Mouse (Mus musculus) liver, embryonic 12.5 days (tissue): ENCODE measurements around the gene H6pd. TPM values are rescaled to one million over a fixed set of nuclear protein-coding genes. Genes with fewer than 3 reads are reported as not detected.

Experiments
- ATAC-seq: fragments of 200-750 bp; cut with Nextera tagmentation; 2 replicates; pipeline ENCODE4 v1.8.0; 2017; ENCODE audit warnings: moderate number of reproducible peaks, mild to moderate bottlenecking, moderate library complexity
- H3K27ac ChIP-seq: fragments of 300-500 bp; sonication (generic); 2 replicates; pipeline ENCODE4 v1.5.1; 2016; ENCODE audit warnings: mild to moderate bottlenecking
- H3K27me3 ChIP-seq: fragments of 300-500 bp; sonication (generic); replicated peaks from 2 replicates; pipeline ENCODE4 v1.6.1; 2016; ENCODE audit warnings: mild to moderate bottlenecking, moderate library complexity
- H3K36me3 ChIP-seq: fragments of 300-500 bp; sonication (generic); 2 replicates; pipeline ENCODE4 v1.6.1; 2016; ENCODE audit warnings: mild to moderate bottlenecking, moderate library complexity
- H3K4me1 ChIP-seq: fragments of 300-500 bp; sonication (generic); 2 replicates; pipeline ENCODE4 v1.6.1; 2016
- H3K4me2 ChIP-seq: fragments of 300-500 bp; sonication (generic); 2 replicates; pipeline ENCODE4 v1.6.1; 2016; ENCODE audit warnings: mild to moderate bottlenecking, moderate library complexity
- H3K4me3 ChIP-seq: fragments of 300-500 bp; sonication (generic); 2 replicates; pipeline ENCODE4 v1.5.1; 2016; ENCODE audit warnings: mild to moderate bottlenecking, moderate library complexity
- H3K9ac ChIP-seq: fragments of 300-500 bp; sonication (generic); 2 replicates; pipeline ENCODE4 v1.6.1; 2016; ENCODE audit warnings: mild to moderate bottlenecking, moderate library complexity
- H3K9me3 ChIP-seq: fragments of 300-500 bp; sonication (generic); replicated peaks from 2 replicates; pipeline ENCODE4 v1.6.1; 2016; ENCODE audit warnings: mild to moderate bottlenecking, moderate library complexity
- WGBS: fragments of 180-500 bp; shearing (Covaris S2); methylation state at CpG from one replicate; pipeline ENCODE4 v1.1.7; 2016; ENCODE audit not compliant: insufficient replicate concordance; 5-methylcytosine and 5-hydroxymethylcytosine counted together
- polyA plus RNA-seq: library from polyadenylated mRNA; unstranded; fragments of >200 nt; fragmentation: Nextera tagmentation; extraction: Ambion mirVana; gene quantifications from 2 replicates; pipeline ENCODE4 v1.2.1, GENCODE M21; 2016

H6pd gene
- polyA plus RNA-seq, 1 experiment from 2014 or later, result 9.0 TPM

DNA sequence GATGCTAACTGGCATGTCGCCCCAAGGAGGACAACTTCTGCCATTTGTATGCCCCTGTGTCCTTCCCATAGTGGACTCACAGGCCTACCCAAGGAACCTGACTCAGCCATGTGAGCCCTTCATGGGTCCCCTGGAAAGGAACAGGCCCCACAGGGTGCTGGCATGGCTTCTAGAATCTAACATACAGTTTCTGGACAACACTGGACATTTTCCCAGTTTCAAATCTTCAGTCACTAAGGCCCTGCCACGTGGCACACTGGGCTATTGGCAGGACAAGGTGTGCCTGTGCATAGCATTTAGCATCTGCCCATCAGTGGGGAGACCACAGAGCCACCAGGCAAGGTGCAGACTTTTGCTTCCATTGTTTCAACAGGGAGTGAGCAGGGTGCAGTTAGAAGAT is 30.0 kb downstream of the H6pd start:
- no peak for ATAC-seq
- WGBS, result 82% methylated on average over 2 of the region's 2 CpGs
- peaks cover 31% of the 10 kb centered on the region for H3K36me3 ChIP-seq

DNA sequence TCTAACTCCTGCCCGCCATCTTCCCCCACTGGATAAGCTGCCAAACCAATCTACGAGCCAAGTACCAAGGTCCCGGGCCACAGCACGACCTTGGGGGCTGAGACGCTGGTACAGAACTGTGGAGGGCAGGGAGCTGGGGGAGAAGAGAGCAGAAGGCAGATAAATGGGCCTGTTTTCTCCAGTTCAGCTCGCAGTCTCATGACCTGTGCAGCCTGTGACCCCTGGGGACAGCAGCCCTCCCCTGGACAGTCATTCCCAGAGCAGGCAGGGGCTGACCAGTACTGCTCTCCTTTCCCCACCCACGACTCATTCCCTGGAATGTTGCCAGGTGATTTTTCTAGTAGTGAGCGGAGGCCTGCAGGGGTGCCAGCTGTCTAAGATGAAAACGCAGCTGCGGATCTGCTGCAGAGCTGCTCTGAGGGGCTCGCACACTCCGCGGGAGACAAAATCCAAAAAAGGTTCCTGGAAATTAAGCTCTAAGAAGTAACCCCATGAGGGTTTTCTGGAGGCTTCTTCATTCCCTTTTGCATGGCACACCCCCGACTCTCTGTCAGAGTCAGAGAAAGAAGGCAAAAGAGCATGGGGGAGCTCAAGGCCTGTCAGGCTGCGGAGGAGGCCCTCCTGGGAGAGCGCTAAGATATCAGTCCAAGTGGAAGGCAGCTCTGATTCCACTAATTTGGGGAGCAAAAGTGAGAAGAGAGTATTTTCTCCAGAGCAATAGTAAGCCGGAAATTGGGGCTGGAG is 30.9 kb downstream of the H6pd start:
- Histone ChIP-seq H3K4me3 (no peak overlapping the region), H3K27ac (0 out of 2 replicates have a peak overlapping the region, but pooled peaks have one; percentile 5), H3K9me3 (no peaks in the 10 kb centered on the region), H3K36me3 (peaks cover 23% of the 10 kb centered on the region), H3K9ac (no peak overlapping the region), H3K4me2 (no peak overlapping the region), H3K27me3 (0 out of 2 replicates have a peak, but pooled peaks cover 12% of the 10 kb centered on the region), H3K4me1 (peaks cover 3% of the 10 kb centered on the region)
- WGBS, result 66% methylated on average over 17 of the region's 17 CpGs
- ATAC-seq, result no peak

More for the DNA sequence above, 30.0 kb downstream of the H6pd start:
- peaks cover 3% of the 10 kb centered on the region for H3K4me1 ChIP-seq
- H3K9me3 ChIP-seq, result no peaks in the 10 kb centered on the region
- no peak overlapping the region for H3K9ac ChIP-seq
- H3K27me3 ChIP-seq, result 0 out of 2 replicates have a peak, but pooled peaks cover 10% of the 10 kb centered on the region
- H3K27ac ChIP-seq, result no peak overlapping the region
- H3K4me2 ChIP-seq, result no peak overlapping the region
- H3K4me3 ChIP-seq, result no peak overlapping the region

DNA sequence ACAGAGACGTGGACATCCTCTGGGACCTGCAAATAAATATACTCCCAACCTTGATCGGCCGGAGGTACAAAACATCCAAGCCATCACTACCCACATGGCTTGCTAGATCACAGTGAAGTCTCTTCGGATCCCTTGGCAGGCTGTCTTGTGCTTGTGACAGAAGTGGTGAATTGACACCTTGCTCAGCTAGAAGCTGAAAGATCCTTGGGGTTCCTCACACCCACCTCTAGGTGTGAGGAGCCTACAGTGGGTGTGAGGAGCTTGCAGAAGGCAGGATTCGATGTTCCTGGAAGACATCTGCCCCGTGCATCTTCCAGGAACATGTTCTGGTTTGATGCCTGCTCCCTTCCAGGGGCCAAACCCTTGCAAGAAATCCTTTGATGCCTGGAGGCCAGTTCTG is 31.6 kb downstream of the H6pd start:
- Histone ChIP-seq H3K4me2 (no peak overlapping the region), H3K27me3 (0 out of 2 replicates have a peak, but pooled peaks cover 14% of the 10 kb centered on the region), H3K4me3 (no peak overlapping the region), H3K9me3 (no peaks in the 10 kb centered on the region), H3K4me1 (peaks cover 3% of the 10 kb centered on the region), H3K9ac (no peak overlapping the region), H3K27ac (no peak overlapping the region), H3K36me3 (peaks cover 18% of the 10 kb centered on the region)
- WGBS, result 45% methylated on average over 6 of the region's 6 CpGs
- no peak for ATAC-seq

DNA sequence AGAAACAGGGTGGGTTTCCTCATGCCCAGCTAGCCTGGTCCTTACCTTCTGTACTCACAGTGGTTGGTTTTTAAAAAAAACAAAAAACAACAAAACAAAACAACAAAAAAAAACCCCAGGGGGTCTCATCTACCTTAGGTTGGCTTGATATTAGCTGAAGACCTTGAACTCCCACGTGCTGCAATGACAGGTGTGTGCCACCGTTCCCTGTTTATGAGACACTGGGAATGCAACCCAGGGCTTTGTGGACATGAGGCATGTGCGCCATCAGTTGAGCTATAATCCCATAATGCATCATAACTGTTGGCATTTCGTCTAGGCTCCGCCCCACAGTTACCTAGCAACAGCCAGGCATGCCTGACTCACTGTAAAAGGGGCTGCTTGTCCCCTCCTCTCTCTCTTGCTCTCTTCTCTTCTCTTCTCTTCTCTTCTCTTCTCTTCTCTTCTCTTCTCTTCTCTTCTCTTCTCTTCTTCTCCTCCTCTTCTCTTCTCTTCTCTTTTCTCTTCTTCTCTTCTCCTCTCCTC is 33.0 kb downstream of the H6pd start:
- H3K9ac ChIP-seq, result no peak overlapping the region
- H3K4me1 ChIP-seq, result peaks cover 3% of the 10 kb centered on the region
- no peak for ATAC-seq
- H3K4me2 ChIP-seq, result no peak overlapping the region
- H3K9me3 ChIP-seq, result no peaks in the 10 kb centered on the region
- 0 out of 2 replicates have a peak, but pooled peaks cover 14% of the 10 kb centered on the region for H3K27me3 ChIP-seq
- no peak overlapping the region for H3K27ac ChIP-seq
- WGBS, result 70% methylated on average over 5 of the region's 5 CpGs
- H3K4me3 ChIP-seq, result no peak overlapping the region
- H3K36me3 ChIP-seq, result peaks cover 4% of the 10 kb centered on the region

DNA sequence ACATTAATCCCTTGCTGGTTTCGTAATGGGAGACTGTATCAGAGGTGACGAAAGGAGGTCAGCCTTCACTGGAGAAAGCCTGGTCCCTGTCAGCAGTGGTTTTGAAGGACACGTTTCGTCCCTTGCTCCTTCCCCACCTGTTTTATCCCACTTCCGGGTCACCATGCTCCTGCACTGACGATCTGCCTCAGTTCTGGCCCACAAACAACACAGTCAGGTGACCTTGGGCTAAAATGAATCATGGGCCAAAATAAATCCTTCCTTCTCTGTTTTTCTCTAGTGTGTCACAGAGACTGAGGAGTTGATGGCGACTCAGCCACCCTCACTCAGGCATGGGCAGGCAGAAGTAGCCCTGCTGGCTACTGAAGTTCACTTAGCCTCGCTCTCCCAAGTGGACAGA is 33.5 kb downstream of the H6pd start:
- no peak overlapping the region for H3K27ac ChIP-seq
- no peaks in the 10 kb centered on the region for H3K36me3 ChIP-seq
- H3K4me2 ChIP-seq, result no peak overlapping the region
- H3K9me3 ChIP-seq, result no peaks in the 10 kb centered on the region
- peaks cover 17% of the 10 kb centered on the region; the same call in 1 of the 2 replicates for H3K27me3 ChIP-seq
- H3K4me1 ChIP-seq, result peaks cover 3% of the 10 kb centered on the region
- no peak for ATAC-seq
- H3K4me3 ChIP-seq, result no peak overlapping the region
- no peak overlapping the region for H3K9ac ChIP-seq
- 49% methylated on average over 8 of the region's 8 CpGs for WGBS

DNA sequence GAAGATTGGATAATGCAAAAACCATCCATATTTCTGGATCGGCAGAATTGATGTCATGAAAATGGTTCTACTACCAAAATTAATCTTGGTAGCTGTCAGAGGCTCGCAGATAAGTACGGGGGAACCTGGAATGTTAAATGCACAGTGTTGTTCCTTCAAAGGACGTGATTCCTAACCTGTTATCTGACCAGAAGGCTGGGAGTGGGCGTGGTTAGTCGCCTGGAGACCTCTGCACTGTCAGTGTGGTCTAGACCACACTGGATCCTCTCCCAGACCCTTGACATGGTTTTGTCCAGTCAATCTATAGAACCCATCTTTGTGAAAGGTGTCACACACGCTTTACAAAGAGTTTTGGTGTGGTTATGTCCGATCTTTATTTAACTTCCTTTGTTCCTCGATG is 37.4 kb downstream of the H6pd start:
- Histone ChIP-seq H3K4me3 (no peak overlapping the region), H3K9me3 (no peaks in the 10 kb centered on the region), H3K4me1 (0 out of 2 replicates have a peak, but pooled peaks cover 3% of the 10 kb centered on the region), H3K27me3 (peaks cover 28% of the 10 kb centered on the region), H3K9ac (no peak overlapping the region), H3K4me2 (no peak overlapping the region), H3K36me3 (no peaks in the 10 kb centered on the region), H3K27ac (no peak overlapping the region)
- no peak for ATAC-seq
- 48% methylated on average over 9 of the region's 9 CpGs for WGBS

DNA sequence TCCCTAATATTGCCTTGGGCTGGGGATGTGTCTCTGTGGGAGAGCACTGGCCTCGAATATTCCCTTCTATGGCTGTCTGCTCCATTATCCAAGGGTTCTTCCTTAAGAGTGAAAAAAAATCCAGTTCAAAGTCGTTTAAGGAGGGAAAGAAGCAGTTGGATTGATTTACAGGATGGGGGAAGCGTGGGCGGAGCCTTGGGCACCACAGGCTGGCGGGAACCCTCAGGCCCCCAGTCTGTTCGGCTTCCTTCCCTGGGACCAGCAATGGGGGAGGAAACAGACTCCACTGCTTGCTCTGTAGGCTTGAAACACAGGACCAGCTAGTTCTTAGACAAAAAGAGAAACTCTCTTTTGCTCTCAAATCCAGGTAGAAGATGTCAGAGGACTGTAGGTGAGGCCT is 40.3 kb downstream of the H6pd start:
- Histone ChIP-seq H3K4me3 (no peak overlapping the region), H3K4me1 (0 out of 2 replicates have a peak, but pooled peaks cover 3% of the 10 kb centered on the region), H3K9ac (no peak overlapping the region), H3K36me3 (no peaks in the 10 kb centered on the region), H3K27me3 (peaks cover 44% of the 10 kb centered on the region), H3K4me2 (no peak overlapping the region), H3K9me3 (no peaks in the 10 kb centered on the region), H3K27ac (no peak overlapping the region)
- 22% methylated on average over 6 of the region's 6 CpGs for WGBS
- no peak for ATAC-seq

DNA sequence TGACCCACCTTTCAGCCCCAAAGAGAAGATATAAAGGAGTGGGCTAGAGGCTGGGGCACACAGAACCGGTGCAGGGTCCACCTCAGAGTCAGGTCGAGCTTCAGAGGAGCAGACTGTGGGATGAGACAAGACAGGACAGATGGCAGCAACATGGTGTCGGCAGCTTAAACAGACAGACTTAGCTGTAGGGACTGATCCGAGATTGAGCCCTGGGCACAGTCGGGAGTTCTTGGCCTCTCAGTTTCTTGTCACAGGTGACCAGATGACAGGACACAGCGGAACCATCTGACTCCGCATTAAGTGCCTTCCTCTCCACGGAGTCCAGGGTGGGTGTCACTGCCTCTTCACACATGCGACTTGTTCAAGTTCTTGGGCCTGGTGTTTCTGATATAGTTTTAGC is 41.9 kb downstream of the H6pd start:
- Histone ChIP-seq H3K27me3 (peaks cover 45% of the 10 kb centered on the region), H3K4me3 (no peak overlapping the region), H3K4me1 (0 out of 2 replicates have a peak, but pooled peaks cover 3% of the 10 kb centered on the region), H3K9me3 (no peaks in the 10 kb centered on the region), H3K9ac (no peak overlapping the region), H3K27ac (no peak overlapping the region), H3K4me2 (no peak overlapping the region), H3K36me3 (no peaks in the 10 kb centered on the region)
- WGBS, result 70% methylated on average over 9 of the region's 9 CpGs
- ATAC-seq, result no peak

DNA sequence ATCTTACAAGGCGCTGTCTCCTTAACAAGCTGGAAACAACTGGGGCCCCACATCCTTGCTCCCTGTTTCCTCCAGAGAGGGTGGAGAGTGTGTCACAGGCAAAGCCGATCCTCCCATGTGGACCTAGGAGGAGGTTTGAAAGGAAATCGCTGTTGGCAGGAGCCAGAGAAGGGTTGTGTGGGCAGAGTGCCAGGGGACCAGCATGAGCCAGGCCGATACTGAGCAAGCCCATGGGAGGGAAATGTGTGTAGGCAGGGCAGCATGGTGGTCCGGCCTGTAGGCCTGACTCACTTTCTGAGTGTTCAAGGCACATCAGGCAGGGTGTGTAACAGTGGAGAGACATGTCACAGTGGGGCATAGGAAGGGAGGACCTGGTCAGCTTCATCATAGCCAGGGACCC is 42.6 kb downstream of the H6pd start:
- Histone ChIP-seq H3K36me3 (no peaks in the 10 kb centered on the region), H3K9me3 (no peaks in the 10 kb centered on the region), H3K9ac (no peak overlapping the region), H3K4me1 (0 out of 2 replicates have a peak, but pooled peaks cover 3% of the 10 kb centered on the region), H3K4me3 (no peak overlapping the region), H3K27me3 (peaks cover 45% of the 10 kb centered on the region), H3K4me2 (no peak overlapping the region), H3K27ac (no peak overlapping the region)
- WGBS, result 70% methylated on average over 5 of the region's 5 CpGs
- no peak for ATAC-seq

DNA sequence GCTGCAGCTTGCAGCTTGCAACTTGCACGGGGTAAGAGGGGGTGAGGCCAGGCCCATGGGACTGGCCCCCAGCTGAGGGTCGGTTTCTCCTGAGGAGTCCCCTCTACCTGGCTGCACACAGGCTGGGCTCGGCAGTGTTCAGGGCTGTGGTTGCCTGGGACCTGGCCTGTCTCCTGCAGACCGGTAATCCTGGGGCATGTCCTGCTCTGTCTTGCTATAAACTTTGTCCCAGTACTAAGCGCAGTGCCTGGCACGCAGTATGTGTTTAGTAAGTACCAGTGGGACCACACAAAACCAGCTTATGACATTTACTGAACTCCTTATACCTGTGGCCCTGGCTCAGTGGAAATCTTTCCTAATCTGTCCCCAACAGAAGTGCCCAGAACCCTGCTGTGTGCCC is 43.2 kb downstream of the H6pd start:
- H3K9ac ChIP-seq, result no peak overlapping the region
- H3K36me3 ChIP-seq, result no peaks in the 10 kb centered on the region
- H3K27me3 ChIP-seq, result peaks cover 51% of the 10 kb centered on the region
- H3K4me3 ChIP-seq, result no peak overlapping the region
- H3K4me2 ChIP-seq, result no peak overlapping the region
- H3K9me3 ChIP-seq, result no peaks in the 10 kb centered on the region
- WGBS, result 65% methylated on average over 6 of the region's 6 CpGs
- ATAC-seq, result no peak
- no peak overlapping the region for H3K27ac ChIP-seq
- 0 out of 2 replicates have a peak, but pooled peaks cover 3% of the 10 kb centered on the region for H3K4me1 ChIP-seq

DNA sequence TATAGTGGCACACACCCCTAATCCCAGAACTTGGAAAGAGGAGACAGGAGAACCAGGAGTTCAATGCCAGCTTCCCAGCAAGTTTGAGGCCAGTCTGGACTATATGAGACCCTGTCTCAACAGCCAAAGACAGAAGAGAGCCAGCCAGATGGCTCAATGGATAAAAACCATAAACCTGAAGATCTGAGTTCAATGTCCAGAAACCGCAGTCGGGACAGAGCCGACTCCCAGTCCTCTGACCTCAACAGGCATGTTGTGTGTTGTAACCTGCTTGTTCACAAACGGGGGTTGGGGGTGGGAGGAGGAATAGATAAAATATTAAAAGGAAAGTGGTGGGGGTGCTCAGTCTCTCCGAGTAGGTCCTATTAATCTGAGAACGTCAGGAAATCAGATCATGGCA is 43.6 kb downstream of the H6pd start:
- peaks cover 52% of the 10 kb centered on the region for H3K27me3 ChIP-seq
- H3K9me3 ChIP-seq, result no peaks in the 10 kb centered on the region
- no peak overlapping the region for H3K9ac ChIP-seq
- H3K4me2 ChIP-seq, result no peak overlapping the region
- no peaks in the 10 kb centered on the region for H3K36me3 ChIP-seq
- no peak overlapping the region for H3K4me3 ChIP-seq
- ATAC-seq, result no peak
- no peak overlapping the region for H3K27ac ChIP-seq
- 0 out of 2 replicates have a peak, but pooled peaks cover 3% of the 10 kb centered on the region for H3K4me1 ChIP-seq
- 61% methylated on average over 6 of the region's 6 CpGs for WGBS

DNA sequence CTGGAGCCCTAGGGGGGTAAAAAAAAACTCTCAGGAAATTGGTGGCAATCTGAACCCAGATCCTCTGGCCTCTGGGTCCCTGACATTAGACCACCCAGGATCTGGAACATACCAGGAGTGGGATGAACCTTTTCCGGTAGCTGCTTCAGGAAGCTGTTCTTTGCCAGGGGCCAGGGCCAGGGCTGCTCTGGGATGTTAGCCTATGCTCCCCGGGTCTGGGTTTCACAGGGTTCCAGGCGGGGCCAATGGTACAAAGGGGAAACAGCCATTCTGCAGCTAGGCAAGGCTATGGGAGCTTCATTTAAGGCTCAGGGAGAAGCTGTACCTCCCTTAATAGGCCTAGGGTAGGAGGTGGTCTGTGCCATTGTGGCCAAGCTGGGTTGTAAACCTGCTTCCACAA is 44.1 kb downstream of the H6pd start:
- H3K9me3 ChIP-seq, result no peaks in the 10 kb centered on the region
- H3K27ac ChIP-seq, result no peak overlapping the region
- WGBS, result 51% methylated on average over 3 of the region's 3 CpGs
- H3K9ac ChIP-seq, result no peak overlapping the region
- no peak overlapping the region for H3K4me2 ChIP-seq
- 0 out of 2 replicates have a peak, but pooled peaks cover 3% of the 10 kb centered on the region for H3K4me1 ChIP-seq
- no peaks in the 10 kb centered on the region for H3K36me3 ChIP-seq
- no peak for ATAC-seq
- peaks cover 52% of the 10 kb centered on the region for H3K27me3 ChIP-seq
- no peak overlapping the region for H3K4me3 ChIP-seq
